Mouse (Mus musculus) layer of hippocampus, postnatal 14 days (tissue): Measurements from ENCODE around the gene Fbxo2. TPM values are rescaled to one million over a fixed set of nuclear protein-coding genes. Genes with fewer than 3 reads are reported as not detected.

Experiments used
- DNase-seq, 2 experiments: peaks; one replicate each; pipeline ENCODE4 v3.0.0; 2021 to 2022; ENCODE audit warnings: low spot score in 2 of 2, mixed read lengths in 1 of 2
- total RNA-seq, 2 experiments: library from RNA; stranded (reverse); gene quantifications; 2 replicates each; pipeline ENCODE4 v1.2.3; 2021

The Fbxo2 gene
- total RNA-seq, 2 experiments from 2014 or later, result 65.2 to 72.1 TPM

DNA sequence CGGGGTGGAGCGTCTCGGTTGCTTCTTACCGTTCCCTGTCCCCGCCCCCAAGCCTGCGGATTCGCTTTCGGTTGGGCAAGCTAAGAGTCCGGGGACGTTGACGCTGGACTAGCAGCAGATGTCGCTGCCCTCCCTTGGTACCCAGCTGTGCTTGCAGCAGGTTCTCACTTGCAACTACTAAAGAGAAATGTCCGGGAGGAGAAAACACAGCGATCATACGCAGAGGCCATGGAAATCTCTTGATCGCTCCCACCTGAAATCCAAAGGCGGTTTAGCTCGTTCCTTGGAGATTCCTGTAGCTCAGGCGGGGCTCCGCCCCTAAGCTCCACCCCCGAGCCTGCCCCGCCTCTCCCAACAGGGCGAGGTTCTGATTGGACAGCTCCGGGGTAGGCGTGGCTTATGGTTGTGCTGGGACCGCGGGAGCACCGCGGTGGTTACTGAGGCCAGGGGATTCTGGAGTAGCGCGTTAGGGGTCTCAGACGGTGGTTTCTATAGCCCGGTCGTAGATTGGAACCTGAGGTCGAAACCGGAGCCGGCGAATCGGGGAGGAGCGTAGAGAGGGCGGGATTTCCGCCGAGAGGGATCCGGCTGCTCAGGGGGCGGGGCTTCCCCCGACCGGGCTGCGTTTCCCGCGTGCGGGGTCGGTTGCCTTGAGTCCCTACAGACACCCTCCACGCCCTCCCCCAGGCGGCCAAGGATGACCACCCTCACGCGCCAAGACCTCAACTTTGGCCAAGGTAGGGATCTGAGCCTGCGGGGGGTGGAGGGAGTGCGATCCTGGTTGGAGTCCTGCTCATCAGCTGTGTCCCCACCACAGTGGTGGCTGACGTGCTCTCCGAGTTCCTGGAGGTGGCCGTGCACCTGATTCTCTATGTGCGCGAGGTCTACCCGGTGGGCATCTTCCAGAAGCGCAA, 20.1 kb upstream of the Fbxo2 start:
- peak; percentile 93 to 97 for DNase-seq

GRCm38 (mm10) chr4:148143721-148144120, 16.7 kb upstream of the Fbxo2 start:
- DNase-seq, result no peak

DNA sequence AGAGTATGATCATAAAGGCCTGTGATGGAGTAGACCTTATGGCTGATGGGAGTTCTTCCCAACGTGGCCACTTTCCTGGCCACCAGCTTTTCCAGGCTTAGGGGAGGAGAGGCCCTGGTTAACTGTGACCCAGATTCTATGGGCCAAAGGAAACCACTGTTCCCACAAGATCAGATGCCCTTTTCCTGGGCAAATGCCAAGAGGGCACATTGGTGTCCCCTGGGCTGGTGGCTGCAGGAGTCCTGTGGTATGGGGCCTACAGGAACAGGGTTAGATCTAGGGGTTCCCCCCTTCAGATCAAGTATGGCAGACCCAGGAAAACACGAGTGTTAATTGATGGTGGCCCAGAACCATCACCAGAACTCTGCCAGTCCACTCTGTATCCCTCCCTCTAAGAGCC, 12.7 kb upstream of the Fbxo2 start:
- no peak for DNase-seq

- DNase-seq, result no peak
These were observed 10.9 kb upstream of the Fbxo2 start for GRCm38 (mm10) chr4:148149540-148149939.

GRCm38 (mm10) chr4:148150242-148150641, 10.2 kb upstream of the Fbxo2 start:
- DNase-seq, result no peak

DNA sequence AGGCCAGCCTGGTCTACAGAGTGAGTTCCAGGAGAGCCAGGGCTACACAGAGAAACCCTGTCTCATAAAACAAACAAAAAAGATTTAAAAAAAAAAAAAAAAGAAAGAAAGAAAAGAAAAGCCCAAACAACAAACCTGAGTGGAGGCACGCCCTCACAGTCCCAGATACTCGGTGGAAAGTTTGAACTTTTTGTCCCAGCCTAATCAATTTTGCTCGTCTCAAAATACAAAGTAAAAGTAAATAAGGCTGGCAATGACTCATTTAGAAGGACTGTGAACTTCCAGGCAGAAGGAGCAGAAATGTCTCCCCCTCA, 9.5 kb upstream of the Fbxo2 start:
- DNase-seq, result no peak

DNA sequence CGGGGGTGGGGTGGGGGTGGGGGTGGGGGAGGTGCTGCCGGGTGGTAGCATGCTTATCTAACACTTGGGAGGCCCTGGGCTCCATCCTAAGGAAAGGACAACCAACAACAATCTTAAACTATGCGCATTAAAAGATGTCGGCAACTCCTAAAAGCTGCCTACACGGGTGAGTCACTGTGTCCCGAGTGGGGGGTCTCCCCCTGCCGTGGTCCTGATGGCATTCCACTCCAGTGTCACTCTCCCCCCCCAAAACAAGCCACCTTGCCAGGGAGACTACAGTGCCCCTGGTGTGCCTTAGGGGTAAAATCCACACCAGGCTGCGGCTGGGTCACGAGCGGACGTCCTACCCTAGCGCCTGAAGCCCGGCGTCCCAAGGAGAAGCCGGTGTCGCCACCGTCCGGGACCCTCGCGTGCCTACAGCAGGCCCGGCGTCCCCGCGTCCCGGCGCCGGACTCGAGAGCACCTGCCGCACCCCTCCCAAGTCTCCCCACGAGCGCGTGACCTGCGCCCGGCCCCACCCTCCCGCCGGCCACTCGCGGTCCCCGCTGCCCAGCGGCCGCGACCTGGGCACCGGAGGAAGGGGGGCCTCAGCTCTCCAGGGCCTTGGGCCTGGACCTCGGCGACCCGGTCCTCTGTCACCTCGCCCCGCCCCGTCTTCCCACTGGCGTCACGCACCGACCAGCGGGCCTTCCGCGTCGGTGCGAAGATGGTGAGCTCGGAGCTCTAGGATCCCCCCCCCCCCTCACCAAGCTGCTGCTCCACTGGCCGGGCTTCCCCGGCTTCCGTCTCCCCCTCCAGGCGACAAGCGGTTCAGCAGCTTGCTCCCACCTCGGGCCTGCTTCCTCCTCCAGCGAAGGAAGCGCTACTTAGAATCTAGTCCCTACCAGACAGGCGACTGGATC, 8.9 kb upstream of the Fbxo2 start, which contains the start of gene Fbxo6:
Fbxo6 (minus strand) TSS at position 874 of the 902 bp plus-strand sequence.
- peak; percentile 77 to 86 for DNase-seq

DNA sequence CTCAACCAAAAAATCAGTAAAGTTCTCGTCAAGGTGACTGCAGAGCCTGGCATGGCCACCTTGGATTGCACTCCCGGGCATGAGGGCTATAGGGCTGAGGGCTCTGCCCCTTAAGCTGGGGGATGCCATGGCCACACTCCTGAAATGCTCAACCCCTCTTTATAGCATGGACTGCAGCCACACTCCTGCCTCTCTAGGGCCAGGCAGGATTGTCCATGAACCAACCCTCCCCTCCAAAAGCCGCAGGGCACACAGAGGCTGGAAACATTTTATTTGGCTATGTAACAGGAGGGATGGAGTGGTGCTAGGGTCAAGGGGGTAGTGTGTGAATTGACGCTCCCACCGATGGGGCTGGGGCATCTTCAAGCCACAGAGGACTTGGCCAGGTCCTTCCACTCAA, 7.9 kb upstream of the Fbxo2 start:
- DNase-seq, result no peak

- DNase-seq, result no peak
These were observed 6.4 kb upstream of the Fbxo2 start for GRCm38 (mm10) chr4:148154006-148154405.

DNA sequence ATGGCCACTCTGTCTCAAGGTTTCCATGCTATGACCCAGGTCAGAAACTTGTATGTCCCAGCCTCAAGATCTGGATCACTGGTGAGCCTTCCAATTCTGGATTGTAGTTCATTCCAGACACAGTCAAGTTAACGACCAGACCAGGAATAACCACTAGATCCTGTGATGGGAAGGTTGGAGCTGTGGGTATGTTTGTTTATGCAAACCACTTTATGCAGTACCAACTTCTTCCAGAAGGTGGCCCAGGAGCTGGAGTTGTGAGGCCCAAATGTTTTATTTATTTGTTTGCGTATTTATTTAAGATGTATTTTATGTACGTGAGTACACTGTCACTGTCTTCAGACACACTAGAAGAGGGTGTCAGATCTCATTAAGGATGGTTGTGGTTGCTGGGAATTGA, 5.4 kb upstream of the Fbxo2 start:
- DNase-seq, result no peak

GRCm38 (mm10) chr4:148158436-148159348, 1.7 kb upstream of the Fbxo2 start:
- DNase-seq, result peak; percentile 49 to 65

GRCm38 (mm10) chr4:148159544-148160435, 631 bp upstream of the Fbxo2 start:
- DNase-seq, result peak; percentile 96 to 99

DNA sequence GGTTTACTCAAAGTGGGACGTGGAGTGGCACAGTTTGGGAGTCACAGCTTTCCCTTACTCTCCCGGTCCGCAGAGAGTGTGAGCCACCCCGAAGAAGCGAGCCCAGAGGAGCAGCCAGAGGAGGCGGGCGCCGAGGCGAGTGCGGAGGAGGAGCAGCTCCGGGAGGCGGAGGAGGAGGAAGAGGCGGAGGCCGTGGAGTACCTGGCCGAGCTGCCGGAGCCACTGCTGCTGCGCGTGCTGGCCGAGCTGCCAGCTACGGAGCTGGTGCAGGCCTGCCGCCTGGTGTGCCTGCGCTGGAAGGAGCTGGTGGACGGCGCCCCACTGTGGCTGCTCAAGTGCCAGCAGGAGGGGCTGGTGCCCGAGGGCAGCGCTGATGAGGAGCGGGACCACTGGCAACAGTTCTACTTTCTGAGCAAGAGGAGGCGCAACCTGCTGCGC, 3.6 kb downstream of the Fbxo2 start:
- peak; percentile 79 to 82 for DNase-seq

DNA sequence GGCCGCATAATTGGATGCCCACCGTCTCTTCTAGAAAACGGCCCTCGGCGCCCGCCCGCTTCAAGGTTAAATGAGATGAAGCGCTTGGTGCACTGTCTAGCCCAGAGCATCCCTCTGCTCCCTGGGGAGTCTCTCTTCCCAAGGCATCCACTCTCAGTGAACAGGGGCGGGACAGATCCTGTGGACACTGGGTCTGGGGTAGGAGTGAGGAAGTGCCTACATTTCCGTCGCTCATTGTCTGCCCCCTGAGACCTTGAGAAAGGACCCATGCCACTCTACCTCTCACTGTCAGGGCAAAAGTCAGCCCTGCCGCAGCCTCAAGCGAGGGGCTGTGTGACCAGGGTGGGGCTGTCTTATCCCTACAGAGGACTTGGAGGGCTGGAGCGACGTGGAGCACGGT, 4.0 kb downstream of the Fbxo2 start:
- DNase-seq, result no peak

GRCm38 (mm10) chr4:148165551-148165950, 5.1 kb downstream of the Fbxo2 start:
- no peak for DNase-seq

- peak; percentile 81 to 91 for DNase-seq
These were observed 6.0 kb downstream of the Fbxo2 start for GRCm38 (mm10) chr4:148166431-148166830.

GRCm38 (mm10) chr4:148166986-148167385, 6.6 kb downstream of the Fbxo2 start:
- peak in 1 of 2 experiments; percentile 63 for DNase-seq

- DNase-seq, result no peak
These were observed 7.9 kb downstream of the Fbxo2 start for GRCm38 (mm10) chr4:148168287-148168686.

DNA sequence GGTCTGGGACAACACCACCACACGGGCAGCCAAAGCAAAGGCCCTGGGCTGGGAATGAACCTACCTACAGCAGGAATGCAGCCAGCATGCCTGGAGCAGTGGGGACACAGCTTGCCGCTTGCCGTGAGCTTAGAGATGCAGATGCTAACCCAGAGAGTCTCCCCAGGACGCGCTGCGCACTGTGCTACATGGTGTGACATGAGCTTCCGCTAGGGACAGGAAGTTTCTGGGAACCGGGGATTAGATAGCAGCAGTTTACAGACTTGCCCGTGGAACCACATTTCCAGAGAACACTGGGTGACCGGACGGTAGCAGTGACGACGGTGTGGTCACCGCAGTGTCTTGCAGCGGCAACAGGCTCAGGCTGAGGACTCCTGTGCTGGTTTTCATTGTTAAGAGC, 9.2 kb downstream of the Fbxo2 start:
- DNase-seq, result no peak

GRCm38 (mm10) chr4:148170842-148171241, 10.4 kb downstream of the Fbxo2 start:
- peak; percentile 73 to 79 for DNase-seq
